Mouse (Mus musculus) embryonic facial prominence, embryonic 10.5 days (tissue): ENCODE results near the gene a. TPM values are rescaled to one million over a fixed set of nuclear protein-coding genes. Genes with fewer than 3 reads are reported as not detected.
A peak's percentile ranks its signal among the peaks of the same experiment; 100 is the strongest.
"Not testable (repeated sequence)": the region's sequence is repeated elsewhere in the genome, so short reads cannot be mapped to it uniquely, and the experiment has no call there.

Experiments used
- DNase-seq: peaks from one replicate; pipeline ENCODE4 v3.0.0-alpha.2; 2017; ENCODE audit warnings: low spot score
- H3K27ac ChIP-seq: fragments of 300-500 bp; sonication (generic); replicated peaks from 2 replicates; pipeline ENCODE4 v1.5.1; 2016; ENCODE audit warnings: mild to moderate bottlenecking
- H3K27me3 ChIP-seq: fragments of 300-500 bp; sonication (generic); replicated peaks from 2 replicates; pipeline ENCODE4 v1.6.1; 2016; ENCODE audit warnings: low read depth, mild to moderate bottlenecking; ENCODE audit not compliant: poor library complexity, severe bottlenecking
- H3K36me3 ChIP-seq: fragments of 300-500 bp; sonication (generic); replicated peaks from 2 replicates; pipeline ENCODE4 v1.6.1; 2016; ENCODE audit warnings: mild to moderate bottlenecking, moderate library complexity
- H3K4me1 ChIP-seq: fragments of 300-500 bp; sonication (generic); 2 replicates; pipeline ENCODE4 v1.6.1; 2016
- H3K4me3 ChIP-seq: fragments of 300-500 bp; sonication (generic); 2 replicates; pipeline ENCODE4 v1.5.1; 2016; ENCODE audit warnings: mild to moderate bottlenecking, moderate library complexity
- H3K9me3 ChIP-seq: fragments of 300-500 bp; sonication (generic); 2 replicates; pipeline ENCODE4 v1.6.1; 2016; ENCODE audit warnings: mild to moderate bottlenecking
- WGBS: fragments of 180-500 bp; shearing (Covaris S2); methylation state at CpG from one replicate; pipeline ENCODE4 v1.1.7; 2016; 5-methylcytosine and 5-hydroxymethylcytosine counted together
- polyA plus RNA-seq: library from polyadenylated mRNA; unstranded; fragments of >200 nt; fragmentation: Nextera tagmentation; extraction: Ambion mirVana; gene quantifications from 2 replicates; pipeline ENCODE4 v1.2.1, GENCODE M21; 2016

The a gene
- polyA plus RNA-seq, 1 experiment from 2014 or later: 2.3 TPM

DNA sequence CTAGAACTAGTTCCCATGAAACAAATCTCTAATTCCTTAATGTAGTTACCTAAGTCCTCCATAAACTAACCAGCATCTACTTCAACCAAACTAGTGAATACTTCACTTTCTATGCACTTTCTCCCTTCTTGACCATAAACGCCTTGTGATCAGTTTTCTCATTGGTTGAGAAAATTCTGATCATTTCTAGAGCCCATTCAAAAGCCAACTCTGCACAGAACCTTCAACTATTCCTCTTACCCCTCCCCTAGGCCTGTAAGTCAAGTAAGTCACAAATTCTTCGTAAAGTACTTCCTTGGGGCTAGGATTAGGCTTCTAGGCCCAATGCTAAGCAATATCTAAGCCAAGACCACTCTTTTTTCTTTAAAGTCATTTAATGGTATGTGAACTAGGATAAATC lies 100.4 kb downstream of the a start:
- Histone ChIP-seq H3K27ac (peak overlapping the region; percentile 95; the same call in 1 of the 2 replicates), H3K9me3 (no peaks in the 10 kb centered on the region), H3K27me3 (0 out of 2 replicates have a peak, but pooled peaks cover 5% of the 10 kb centered on the region), H3K36me3 (peaks cover 28% of the 10 kb centered on the region), H3K4me1 (peaks cover 18% of the 10 kb centered on the region), H3K4me3 (peak overlapping the region; percentile 97)
- 18% methylated on average over 2 of the region's 2 CpGs for WGBS
- no peak for DNase-seq

DNA sequence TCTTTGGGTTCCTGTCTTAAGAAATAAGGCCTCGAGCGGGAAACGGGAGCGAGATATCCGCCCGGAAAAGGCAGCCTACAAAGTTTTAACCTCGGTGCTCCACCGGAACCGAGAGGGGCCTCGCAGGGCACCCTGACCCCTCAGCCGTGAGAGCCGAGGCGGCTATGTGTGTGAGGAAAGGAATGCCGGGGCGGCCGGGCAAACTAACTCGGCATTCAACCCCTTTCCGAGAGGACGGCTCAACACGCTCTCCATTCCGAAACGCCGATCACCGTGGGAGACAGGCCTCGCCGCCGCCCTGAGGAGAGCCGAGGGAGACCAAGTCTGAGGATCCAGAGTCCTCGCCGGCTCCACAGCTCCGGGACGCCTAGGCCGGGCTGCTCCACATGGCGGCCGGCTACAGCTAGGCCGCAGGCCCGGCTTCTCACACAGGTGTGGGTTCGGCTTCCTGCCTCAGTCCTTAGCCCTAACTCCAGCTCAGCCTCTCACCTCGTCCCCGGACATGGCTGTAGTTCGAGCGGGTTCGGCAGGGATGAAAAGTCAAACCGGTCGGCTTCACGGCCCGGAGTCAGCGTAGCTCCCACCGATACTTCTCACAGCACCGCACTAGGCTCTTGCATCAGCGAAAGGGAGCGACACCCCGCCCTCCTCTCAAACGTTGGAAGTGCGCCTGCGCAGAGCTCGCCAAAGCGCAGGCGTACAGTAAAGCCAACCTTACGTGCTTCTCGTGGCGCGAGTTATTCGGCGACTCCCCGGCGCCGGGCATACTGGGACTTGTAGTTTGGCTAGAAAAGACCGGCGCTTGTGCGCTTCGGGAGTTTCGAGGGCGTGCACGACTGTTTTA lies 101.2 kb downstream of the a start, which contains the start of gene Eif2s2:
Gene Eif2s2 (minus strand): TSS at position 735 of the 844 bp plus-strand sequence.
- under 1% methylated on average over 75 of the region's 75 CpGs for WGBS
- Histone ChIP-seq H3K9me3 (no peaks in the 10 kb centered on the region), H3K4me3 (peak within 1 kb of the TSS; percentile 97), H3K27me3 (0 out of 2 replicates have a peak, but pooled peaks cover 5% of the 10 kb centered on the region), H3K27ac (peak within 1 kb of the TSS; percentile 95), H3K36me3 (peaks cover 20% of the 10 kb centered on the region), H3K4me1 (peaks cover 18% of the 10 kb centered on the region)
- DNase-seq: peak; percentile 97

DNA sequence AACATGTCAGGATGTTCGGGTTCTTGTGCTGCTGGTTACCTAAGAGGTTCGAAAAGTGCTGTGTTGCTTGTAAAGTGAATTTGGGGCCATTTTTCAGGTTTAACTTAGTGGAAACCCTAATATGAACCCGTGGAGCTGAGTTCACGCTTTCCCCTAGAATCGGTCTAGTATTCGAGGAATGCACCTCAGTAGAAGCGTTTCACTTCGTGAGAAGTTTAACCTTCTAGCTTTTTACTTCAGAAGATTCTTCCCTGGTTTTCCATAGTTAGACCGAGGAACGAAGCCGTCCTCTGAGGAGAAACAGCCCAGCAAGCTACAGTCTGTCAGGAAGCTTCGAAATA lies 101.8 kb downstream of the a start:
- H3K27ac ChIP-seq: peak overlapping the region; percentile 95
- peaks cover 14% of the 10 kb centered on the region for H3K36me3 ChIP-seq
- no peak for DNase-seq
- no peaks in the 10 kb centered on the region for H3K9me3 ChIP-seq
- H3K4me3 ChIP-seq: peak overlapping the region; percentile 97
- 0 out of 2 replicates have a peak, but pooled peaks cover 5% of the 10 kb centered on the region for H3K27me3 ChIP-seq
- H3K4me1 ChIP-seq: peaks cover 18% of the 10 kb centered on the region
- 10% methylated on average over 12 of the region's 12 CpGs for WGBS

DNA sequence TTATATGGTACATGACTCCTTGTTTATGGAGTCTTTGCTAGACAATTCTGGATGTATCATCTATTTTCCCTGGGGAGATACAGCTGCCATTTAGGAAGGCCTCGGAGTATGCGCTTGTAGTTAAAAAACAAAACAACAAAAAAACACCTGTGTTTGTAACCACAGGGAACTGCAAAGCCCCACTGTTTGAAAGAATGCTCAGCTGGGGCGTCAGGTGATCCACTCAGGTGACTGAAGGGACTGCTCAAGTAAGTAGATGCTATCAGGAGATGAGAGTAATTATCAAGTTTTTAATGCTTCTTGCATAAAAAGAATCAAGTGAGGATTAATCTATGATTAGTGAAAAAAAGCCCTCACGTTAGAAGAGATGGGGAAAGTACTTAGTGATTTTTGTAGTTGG lies 102.3 kb downstream of the a start:
- Histone ChIP-seq H3K4me1 (peaks cover 18% of the 10 kb centered on the region), H3K4me3 (peak overlapping the region; percentile 97; the same call in 1 of the 2 replicates), H3K27ac (no peak overlapping the region), H3K36me3 (peaks cover 9% of the 10 kb centered on the region), H3K27me3 (0 out of 2 replicates have a peak, but pooled peaks cover 5% of the 10 kb centered on the region), H3K9me3 (no peaks in the 10 kb centered on the region)
- 66% methylated on average over 4 of the region's 4 CpGs for WGBS
- no peak for DNase-seq

DNA sequence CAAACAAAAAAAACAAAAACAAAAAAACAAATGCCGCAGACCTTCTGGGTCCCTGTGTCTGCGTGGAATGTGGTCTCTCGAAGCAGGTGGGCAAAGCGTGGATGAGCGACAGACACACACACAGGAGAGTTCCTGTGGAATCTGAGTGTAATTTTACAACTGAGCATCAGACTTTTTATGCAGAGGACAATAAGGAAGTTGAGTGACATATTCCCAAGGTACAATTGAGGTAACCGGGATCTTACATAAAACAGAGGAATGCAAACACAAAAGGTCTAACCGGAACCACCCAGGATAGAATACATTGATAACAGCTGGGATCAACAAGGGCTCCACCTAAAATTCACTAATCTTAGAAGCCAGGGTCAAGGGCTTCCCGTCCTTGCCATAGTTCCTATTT lies 107.8 kb downstream of the a start:
- not testable (repeated sequence) for H3K27me3 ChIP-seq, H3K4me1 ChIP-seq, H3K27ac ChIP-seq, H3K9me3 ChIP-seq, DNase-seq, H3K36me3 ChIP-seq, H3K4me3 ChIP-seq
- 92% methylated on average over 8 of the region's 8 CpGs for WGBS

GRCm38 (mm10) chr2:154899412-154899811 lies 108.2 kb downstream of the a start:
- not testable (repeated sequence) for H3K4me1 ChIP-seq, H3K27me3 ChIP-seq, H3K9me3 ChIP-seq, H3K36me3 ChIP-seq, H3K4me3 ChIP-seq, H3K27ac ChIP-seq, DNase-seq
- 85% methylated on average over 4 of the region's 4 CpGs for WGBS

- Histone ChIP-seq H3K4me1 (peaks cover 4% of the 10 kb centered on the region; the same call in 1 of the 2 replicates), H3K27ac (no peak overlapping the region), H3K36me3 (no peaks in the 10 kb centered on the region), H3K9me3 (no peaks in the 10 kb centered on the region), H3K27me3 (no peaks in the 10 kb centered on the region), H3K4me3 (no peak overlapping the region)
- 94% methylated on average over 3 of the region's 3 CpGs for WGBS
- DNase-seq: no peak
Observed at GRCm38 (mm10) chr2:154902111-154902510, 110.9 kb downstream of the a start.

DNA sequence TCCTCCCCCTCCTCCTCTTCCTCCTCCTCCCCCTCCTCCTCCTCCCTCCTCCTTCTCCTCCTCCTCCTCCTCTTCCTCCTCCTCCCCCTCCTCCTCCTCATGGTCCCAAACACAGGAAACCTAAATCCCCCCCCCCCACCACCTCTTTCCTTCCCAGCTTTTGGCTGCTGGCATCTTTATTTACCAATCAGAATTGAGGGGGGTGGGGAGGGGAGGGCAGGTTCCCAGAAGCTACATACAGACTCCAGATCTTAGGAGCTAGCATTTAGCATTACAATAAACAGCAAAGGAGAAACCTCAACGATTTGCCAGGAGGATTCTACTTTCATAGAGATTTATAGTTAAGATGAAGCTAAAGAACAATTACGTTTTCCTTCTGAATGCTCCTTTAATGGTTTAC lies 114.6 kb downstream of the a start:
- H3K27ac ChIP-seq: no peak overlapping the region
- 53% methylated on average over 2 of the region's 2 CpGs for WGBS
- H3K27me3 ChIP-seq: no peaks in the 10 kb centered on the region
- no peaks in the 10 kb centered on the region for H3K36me3 ChIP-seq
- H3K4me1 ChIP-seq: peaks cover 4% of the 10 kb centered on the region; the same call in 1 of the 2 replicates
- no peak for DNase-seq
- H3K9me3 ChIP-seq: no peaks in the 10 kb centered on the region
- no peak overlapping the region for H3K4me3 ChIP-seq

GRCm38 (mm10) chr2:154908223-154908622 lies 117.0 kb downstream of the a start:
- H3K4me1 ChIP-seq, H3K27me3 ChIP-seq, H3K27ac ChIP-seq, H3K4me3 ChIP-seq, DNase-seq, H3K36me3 ChIP-seq, H3K9me3 ChIP-seq: not testable (repeated sequence)
- 49% methylated on average over 2 of the region's 2 CpGs for WGBS

- H3K27me3 ChIP-seq: no peaks in the 10 kb centered on the region
- H3K4me3 ChIP-seq: no peak overlapping the region
- WGBS: 78% methylated on average over 6 of the region's 6 CpGs
- no peaks in the 10 kb centered on the region for H3K36me3 ChIP-seq
- peaks cover 4% of the 10 kb centered on the region; the same call in 1 of the 2 replicates for H3K4me1 ChIP-seq
- DNase-seq: no peak
- H3K9me3 ChIP-seq: no peaks in the 10 kb centered on the region
- H3K27ac ChIP-seq: no peak overlapping the region
Observed at GRCm38 (mm10) chr2:154909789-154910188, 118.6 kb downstream of the a start.

DNA sequence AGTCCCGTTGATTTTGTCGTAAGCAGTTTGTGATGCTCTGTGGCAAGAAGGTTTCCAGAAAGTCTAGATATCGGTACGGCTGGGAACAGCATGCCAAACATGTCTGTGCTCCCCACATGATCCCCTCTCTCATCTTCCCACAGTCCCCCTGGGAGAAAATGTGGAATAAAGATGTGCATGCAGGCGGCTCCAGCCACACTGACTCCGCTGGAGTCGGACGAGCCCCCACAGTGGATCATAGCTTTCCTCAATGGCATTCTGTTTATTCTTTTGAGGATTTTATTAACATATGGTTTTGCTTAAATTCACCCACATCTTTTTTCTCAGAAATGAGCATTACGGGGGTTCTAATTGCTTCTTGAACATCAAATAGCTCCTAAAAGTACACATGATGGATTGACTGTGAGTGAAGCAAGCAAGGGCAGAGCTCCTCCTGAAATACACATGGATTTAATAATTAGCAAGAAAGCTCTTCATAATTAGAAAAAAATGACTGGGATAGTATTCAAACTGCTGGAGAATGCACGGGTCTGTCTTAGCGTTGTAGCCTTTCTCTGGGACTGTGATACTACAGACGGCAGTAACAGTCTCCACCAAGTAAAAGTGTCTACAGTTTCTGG lies 124.8 kb downstream of the a start:
- DNase-seq: no peak
- Histone ChIP-seq H3K4me1 (peaks cover 8% of the 10 kb centered on the region; the same call in 1 of the 2 replicates), H3K27ac (no peak overlapping the region), H3K36me3 (no peaks in the 10 kb centered on the region), H3K4me3 (no peak overlapping the region), H3K27me3 (no peaks in the 10 kb centered on the region), H3K9me3 (no peaks in the 10 kb centered on the region)
- WGBS: 67% methylated on average over 12 of the region's 12 CpGs

- DNase-seq: peak; percentile 45
- Histone ChIP-seq H3K27ac (no peak overlapping the region), H3K36me3 (no peaks in the 10 kb centered on the region), H3K4me1 (peaks cover 8% of the 10 kb centered on the region; the same call in 1 of the 2 replicates), H3K4me3 (no peak overlapping the region), H3K9me3 (no peaks in the 10 kb centered on the region), H3K27me3 (no peaks in the 10 kb centered on the region)
- WGBS: 10% methylated on average over 2 of the region's 2 CpGs
Observed at GRCm38 (mm10) chr2:154916547-154916946, 125.3 kb downstream of the a start.
